Comparison of ENCODE assay signal across 10 mouse cellular contexts in genomic region chr3:87152111-87152738, GRCm38 (mm10). TPM values are rescaled to one million over a fixed set of nuclear protein-coding genes. Genes with fewer than 3 reads are reported as not detected.
DNase-seq lines count a peak whose midpoint lies in the region; ATAC-seq and TF ChIP-seq lines count a peak whose summit lies in the region.
"Had no signal": no experiment of that assay in that cellular context is flagged by ENCODE, and none has a peak within 500 bp of the region (broad histone marks: within the 10 kb centered on the region; RNA-seq: fewer than 3 reads in every experiment).

No protein-coding gene starts in this region.

- H3K36me3 ChIP-seq in kidney, adult 2 months (ENCODE audit: control insufficient read depth, insufficient read depth, low read length): no peaks in the 10 kb centered on the region
- H3K36me3 ChIP-seq in forebrain, postnatal 0 days (ENCODE audit: insufficient read depth): no peaks in the 10 kb centered on the region
- H3K36me3 ChIP-seq in limb, embryonic 15.5 days: no peaks in the 10 kb centered on the region

- H3K4me3 ChIP-seq in kidney, adult 2 months (ENCODE audit: insufficient read depth, low read depth, low read length): no peak overlapping the region
- H3K4me3 ChIP-seq in forebrain, postnatal 0 days (ENCODE audit: low read depth, low read length): no peak overlapping the region
- H3K4me3 ChIP-seq in limb, embryonic 15.5 days: no peak overlapping the region
- H3K4me3 ChIP-seq: layer of hippocampus, adult 2 months had no signal

- H3K27ac ChIP-seq in kidney, adult 2 months (ENCODE audit: insufficient read depth, low read depth, low read length): peak overlapping the region; percentile 45
- peak overlapping the region; percentile 21; the same call in 1 of the 2 replicates for H3K27ac ChIP-seq in forebrain, postnatal 0 days (ENCODE audit: low read depth, low read length)
- peak overlapping the region; percentile 98 for H3K27ac ChIP-seq in limb, embryonic 15.5 days

- H3K27me3 ChIP-seq in kidney, adult 2 months (replicated peaks; ENCODE audit: control insufficient read depth, insufficient read depth, low read length): no peaks in the 10 kb centered on the region
- no peaks in the 10 kb centered on the region for H3K27me3 ChIP-seq in forebrain, postnatal 0 days (ENCODE audit: insufficient read depth, low read length)
- no peaks in the 10 kb centered on the region for H3K27me3 ChIP-seq in limb, embryonic 15.5 days

- no peak overlapping the region for H3K4me2 ChIP-seq in forebrain, postnatal 0 days (ENCODE audit: low read depth)
- no peak overlapping the region for H3K4me2 ChIP-seq in limb, embryonic 15.5 days

- TF ChIP-seq POLR2A in kidney, adult 2 months (IDR thresholded peaks at IDR 0.05; ENCODE audit: low read depth, low read length): no peak

- 73% methylated on average over 4 of the region's 4 CpGs for WGBS in kidney, adult 2 months
- WGBS in forebrain, postnatal 0 days: 82% methylated on average over 4 of the region's 4 CpGs
- WGBS in limb, embryonic 15.5 days: 65% methylated on average over 4 of the region's 4 CpGs

- no peak overlapping the region for H3K9ac ChIP-seq in forebrain, postnatal 0 days
- H3K9ac ChIP-seq in limb, embryonic 15.5 days: no peak overlapping the region

- no peak for DNase-seq in kidney, adult 2 months
- no peak for DNase-seq in kidney, postnatal 25 days
- peak; percentile 87 for DNase-seq in R1 (ENCODE audit: low read depth, low spot score)
- no peak for DNase-seq in forebrain, postnatal 0 days
- DNase-seq in adrenal gland, postnatal 14 days: no peak
- DNase-seq in left cerebral cortex, adult 9 months (ENCODE audit: low spot score in 2 of 2): no peak
- no peak for DNase-seq in cerebellum, adult 9-11 months
- DNase-seq: right cerebral cortex, postnatal 25 days had no signal

- no peak for TF ChIP-seq CTCF in kidney, adult 2 months (conservative IDR thresholded peaks at IDR 0.05; ENCODE audit: insufficient read depth, insufficient read length, low read depth, low read length)
- no peak for TF ChIP-seq CTCF in forebrain, postnatal 0 days (IDR thresholded peaks at IDR 0.05; ENCODE audit: low read depth)

- no peaks in the 10 kb centered on the region for H3K9me3 ChIP-seq in forebrain, postnatal 0 days (ENCODE audit: low read length)
- H3K9me3 ChIP-seq in limb, embryonic 15.5 days: no peaks in the 10 kb centered on the region

- ATAC-seq in forebrain, postnatal 0 days: no peak
- ATAC-seq in limb, embryonic 15.5 days (ENCODE audit: insufficient number of reproducible peaks, low FRiP score, low TSS enrichment, low read depth): no peak

- H3K4me1 ChIP-seq in kidney, adult 2 months (ENCODE audit: control insufficient read depth, insufficient read depth, low read length): peaks cover 4% of the 10 kb centered on the region
- H3K4me1 ChIP-seq in forebrain, postnatal 0 days (ENCODE audit: insufficient read depth): peaks cover 35% of the 10 kb centered on the region
- peaks cover 77% of the 10 kb centered on the region for H3K4me1 ChIP-seq in limb, embryonic 15.5 days

RNA-seq across cellular contexts. Expression of gene Kirrel, which starts 22.3 kb away (rescaled TPM):
- polyA plus RNA-seq in kidney, adult 2 months (2012; rRNA removed): 10.0 and 10.2 TPM in 2 replicates
- total RNA-seq in forebrain, postnatal 0 days (2014; rRNA removed): 4.7 and 6.9 TPM in 2 replicates
- polyA plus RNA-seq in forebrain, postnatal 0 days (2015; fragmentation: Nextera tagmentation; extraction: Ambion mirVana): 1.1 and 2.2 TPM in 2 replicates
- 17.9 and 19.5 TPM in 2 replicates for polyA plus RNA-seq in limb, embryonic 15.5 days (2015; fragmentation: Nextera tagmentation; extraction: Ambion mirVana)
- total RNA-seq in adrenal gland, postnatal 14 days (2021): 16.2 and 19.7 TPM in 2 replicates

Comparison
In these comparisons a context has a peak if more than half of its experiments do, and no peak if none do; other contexts are left out.
1. H3K27ac ChIP-seq: peak in every context shown above with its lines; median percentile 98 in limb, embryonic 15.5 days; 45 in kidney, adult 2 months; 21 in forebrain, postnatal 0 days.